Mouse (Mus musculus): ENCODE data around the gene Wdr89.
"Not testable (repeated sequence)": the region's sequence is repeated elsewhere in the genome, so short reads cannot be mapped to it uniquely, and the experiment has no call there.

The Wdr89 gene

GRCm38 (mm10) chr12:75669258-75670106, at the start of gene Wdr89:
Gene Wdr89 (minus strand): TSS chr12:75669537.
- DNase-seq (ENCODE audit: extremely low spot score, low read depth, low spot score) = peak; percentile 100

- DNase-seq (ENCODE audit: extremely low spot score, low read depth, low spot score) = no peak
Measured at GRCm38 (mm10) chr12:75713596-75713995, 44.3 kb upstream of the Wdr89 start.

- not testable (repeated sequence) for DNase-seq (ENCODE audit: extremely low spot score, low read depth, low spot score)
Measured at GRCm38 (mm10) chr12:75712905-75713304, 43.6 kb upstream of the Wdr89 start.

- DNase-seq (ENCODE audit: extremely low spot score, low read depth, low spot score) = no peak
Measured at GRCm38 (mm10) chr12:75710596-75711376, 41.4 kb upstream of the Wdr89 start.

GRCm38 (mm10) chr12:75709506-75709905, 40.2 kb upstream of the Wdr89 start:
- DNase-seq (ENCODE audit: extremely low spot score, low read depth, low spot score) = no peak

- no peak for DNase-seq (ENCODE audit: extremely low spot score, low read depth, low spot score)
Measured at GRCm38 (mm10) chr12:75706670-75707069, 37.3 kb upstream of the Wdr89 start.

GRCm38 (mm10) chr12:75702739-75703122, 33.4 kb upstream of the Wdr89 start:
- no peak for DNase-seq (ENCODE audit: extremely low spot score, low read depth, low spot score)

GRCm38 (mm10) chr12:75702084-75702738, 32.9 kb upstream of the Wdr89 start:
- no peak for DNase-seq (ENCODE audit: extremely low spot score, low read depth, low spot score)

GRCm38 (mm10) chr12:75701173-75702083, 32.1 kb upstream of the Wdr89 start:
- no peak for DNase-seq (ENCODE audit: extremely low spot score, low read depth, low spot score)

GRCm38 (mm10) chr12:75698692-75699091, 29.4 kb upstream of the Wdr89 start:
- DNase-seq (ENCODE audit: extremely low spot score, low read depth, low spot score) = no peak

GRCm38 (mm10) chr12:75695845-75696244, 26.5 kb upstream of the Wdr89 start:
- not testable (repeated sequence) for DNase-seq (ENCODE audit: extremely low spot score, low read depth, low spot score)

- no peak for DNase-seq (ENCODE audit: extremely low spot score, low read depth, low spot score)
Measured at GRCm38 (mm10) chr12:75689003-75689402, 19.7 kb upstream of the Wdr89 start.

GRCm38 (mm10) chr12:75687314-75687713, 18.0 kb upstream of the Wdr89 start:
- DNase-seq (ENCODE audit: extremely low spot score, low read depth, low spot score) = no peak

GRCm38 (mm10) chr12:75684026-75684425, 14.7 kb upstream of the Wdr89 start:
- not testable (repeated sequence) for DNase-seq (ENCODE audit: extremely low spot score, low read depth, low spot score)

- no peak for DNase-seq (ENCODE audit: extremely low spot score, low read depth, low spot score)
Measured at GRCm38 (mm10) chr12:75683598-75683997, 14.3 kb upstream of the Wdr89 start.

GRCm38 (mm10) chr12:75682842-75683241, 13.5 kb upstream of the Wdr89 start:
- DNase-seq (ENCODE audit: extremely low spot score, low read depth, low spot score) = no peak

- DNase-seq (ENCODE audit: extremely low spot score, low read depth, low spot score) = no peak
Measured at GRCm38 (mm10) chr12:75681101-75681500, 11.8 kb upstream of the Wdr89 start.

GRCm38 (mm10) chr12:75678393-75678792, 9.1 kb upstream of the Wdr89 start:
- no peak for DNase-seq (ENCODE audit: extremely low spot score, low read depth, low spot score)

GRCm38 (mm10) chr12:75672630-75673029, 3.3 kb upstream of the Wdr89 start:
- no peak for DNase-seq (ENCODE audit: extremely low spot score, low read depth, low spot score)

- no peak for DNase-seq (ENCODE audit: extremely low spot score, low read depth, low spot score)
Measured at GRCm38 (mm10) chr12:75671759-75672315, 2.5 kb upstream of the Wdr89 start.

Data from hindlimb bud, embryonic 11.5 days (tissue).